Mouse (Mus musculus) gonadal fat pad, adult 2 months (tissue): Measurements from ENCODE around the gene Tmc4. TPM values are rescaled to one million over a fixed set of nuclear protein-coding genes. Genes with fewer than 3 reads are reported as not detected.

Source experiments
- DNase-seq: peaks from one replicate; pipeline ENCODE4 v3.0.0-alpha.2; 2012; ENCODE audit warnings: low read depth
- polyA plus RNA-seq: library from polyadenylated mRNA; depleted of rRNA; stranded (reverse); fragments of >200 nt; gene quantifications from 2 replicates; pipeline ENCODE4 v1.2.3, GENCODE M21; 2012; rRNA removed

Gene Tmc4
- polyA plus RNA-seq, 1 experiment, result 91.0 TPM

GRCm38 (mm10) chr7:3630478-3630815 is 46.9 kb downstream of the Tmc4 start:
- DNase-seq, result no peak

DNA sequence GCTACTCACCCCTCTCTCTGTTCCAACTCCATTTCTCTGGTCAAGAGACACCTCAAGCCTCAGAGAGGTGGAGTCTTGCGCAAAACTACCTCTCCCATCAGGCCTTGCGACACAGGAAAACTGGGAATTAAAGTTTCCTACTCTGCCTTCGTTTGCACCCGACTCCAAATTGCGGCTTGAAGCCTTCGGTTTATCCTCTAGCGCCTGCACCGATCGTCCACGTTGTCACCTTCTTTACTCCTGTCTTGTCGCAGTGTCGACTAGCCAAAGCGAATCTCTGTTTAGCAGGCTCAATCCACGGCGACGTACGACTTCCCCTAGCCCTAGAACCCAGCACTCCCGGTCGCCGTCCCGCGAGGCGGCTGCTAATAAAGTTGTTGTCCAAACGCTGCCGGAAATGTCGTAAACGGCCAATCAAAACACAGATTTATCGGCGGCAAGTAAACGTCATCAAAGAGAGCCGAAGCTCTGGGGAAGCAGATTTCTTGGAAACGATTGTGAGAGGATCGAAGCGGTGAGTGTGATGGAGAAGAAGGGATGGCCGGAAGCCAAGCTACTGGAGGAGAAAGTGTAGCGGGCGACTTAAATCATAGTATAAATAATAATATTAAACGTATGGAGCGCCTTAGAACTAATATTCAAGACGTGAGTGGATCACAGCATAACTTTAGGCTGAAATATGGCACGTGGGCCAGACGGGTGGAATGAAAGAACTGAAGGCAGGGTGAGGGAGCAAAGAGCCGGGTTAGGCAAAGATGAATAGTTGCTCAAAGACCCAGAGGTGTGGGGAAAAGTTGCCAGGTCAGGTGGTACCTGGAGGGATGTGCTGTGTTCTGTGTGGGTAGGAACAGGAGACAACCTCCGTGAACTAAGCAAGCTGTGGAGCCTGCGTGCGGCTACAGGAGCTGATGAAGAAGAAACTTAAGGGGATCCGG is 47.5 kb downstream of the Tmc4 start, which contains the start of the genes Tfpt and Prpf31:
Gene Tfpt, minus strand, starts transcription at position 387 of the 935 bp plus-strand sequence.
Gene Prpf31, plus strand, starts transcription at position 443 of the 935 bp plus-strand sequence.
- no peak for DNase-seq

DNA sequence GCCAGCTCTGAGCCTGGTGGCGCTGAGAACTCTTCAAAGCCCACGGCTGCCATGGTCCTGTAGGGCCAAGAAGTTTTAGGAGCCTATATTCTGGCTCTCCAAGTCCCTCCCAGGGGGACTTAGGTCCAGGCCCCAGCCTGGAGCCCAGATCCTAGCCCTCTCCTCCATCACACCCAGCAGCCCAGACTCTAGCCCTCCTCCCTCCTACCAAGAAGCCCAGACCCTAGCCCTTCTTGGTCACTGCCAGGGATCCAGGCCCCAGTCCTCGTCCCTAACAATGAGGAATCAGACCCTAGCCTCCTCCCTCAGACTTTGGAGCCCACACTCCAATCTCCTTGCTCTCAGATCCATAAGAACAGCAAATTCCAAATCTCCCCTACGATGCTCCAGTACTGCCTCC is 48.3 kb downstream of the Tmc4 start:
- DNase-seq, result no peak

- DNase-seq, result peak; percentile 73
These were observed 59.9 kb downstream of the Tmc4 start, which contains the start of gene Ndufa3 for GRCm38 (mm10) chr7:3617242-3617995. Gene Ndufa3, plus strand, starts transcription at chr7:3617373.

DNA sequence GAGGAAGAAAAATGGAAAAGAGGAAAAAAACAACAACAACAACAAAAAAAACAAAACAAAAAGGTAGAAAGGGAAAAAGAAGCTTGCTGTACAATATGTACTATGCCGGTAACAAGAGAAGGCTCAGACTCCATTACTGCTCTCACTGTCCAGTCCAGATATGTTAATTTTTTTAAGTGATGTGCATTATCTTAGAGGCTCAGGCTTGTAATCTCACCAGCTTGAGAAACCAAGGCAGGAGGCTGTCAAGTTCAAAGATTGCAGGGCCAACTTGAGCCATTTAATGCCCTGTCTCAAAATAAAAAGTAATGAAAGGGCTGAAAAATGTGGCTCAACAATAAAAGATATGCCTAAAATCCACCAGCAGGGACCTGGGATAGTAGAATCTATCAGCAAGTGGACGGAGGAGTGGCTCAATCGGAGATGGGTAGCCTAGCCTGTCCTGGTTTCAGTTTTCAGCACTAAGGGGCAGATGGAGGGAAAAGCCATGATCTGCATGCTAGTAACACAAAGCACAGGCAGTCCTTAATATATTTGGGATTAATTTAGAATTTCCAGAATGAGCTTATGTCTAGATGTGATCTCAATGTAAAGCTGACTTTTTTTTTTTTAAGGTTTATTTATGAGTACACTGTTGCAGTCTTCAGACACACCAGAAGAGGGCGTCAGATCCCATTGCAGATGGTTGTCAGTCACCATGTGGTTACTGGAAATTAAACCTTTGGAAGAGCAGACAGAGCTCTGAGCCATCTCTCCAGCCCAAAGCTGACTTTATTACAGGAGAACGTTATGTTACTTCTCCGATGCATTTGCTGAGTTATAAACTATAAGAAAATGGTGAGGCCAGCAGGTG is 60.7 kb downstream of the Tmc4 start:
- DNase-seq, result no peak

DNA sequence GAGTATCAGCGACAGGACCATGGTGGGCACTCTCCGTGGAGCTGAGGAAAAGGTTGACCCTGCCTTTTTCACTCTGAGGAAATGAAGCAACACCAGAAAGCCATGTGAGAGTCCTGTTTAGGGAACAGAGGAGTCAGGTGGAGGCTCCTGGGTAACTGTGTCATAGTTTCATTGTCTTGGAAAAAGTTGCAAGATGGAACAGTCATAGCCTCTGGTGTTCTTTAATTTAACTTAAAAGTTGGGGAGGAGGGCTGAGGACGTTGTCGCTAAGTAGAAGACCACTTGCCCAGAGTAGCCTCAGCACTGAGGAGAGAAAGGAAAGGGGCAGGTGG is 61.3 kb downstream of the Tmc4 start, which contains the start of gene Oscar:
Gene Oscar, minus strand, starts transcription at position 101 of the 332 bp plus-strand sequence.
- no peak for DNase-seq

Other genes starting within 250 kb of the Tmc4 start
- 0.26 TPM in 1 of 2 replicates, not detected in the other for gene Tarm1, start 174.9 kb downstream of the Tmc4 start, polyA plus RNA-seq
- gene Oscar, start 61.4 kb downstream of the Tmc4 start, polyA plus RNA-seq, result 0.20 TPM in 2 replicates
- 230 and 382 TPM in 2 replicates for gene Ndufa3, start 60.2 kb downstream of the Tmc4 start, polyA plus RNA-seq
- gene Tfpt, start 47.6 kb downstream of the Tmc4 start, polyA plus RNA-seq, result 9.3 and 11.5 TPM in 2 replicates
- 28.9 and 29.8 TPM in 2 replicates for gene Prpf31, start 47.6 kb downstream of the Tmc4 start, polyA plus RNA-seq
- gene Cnot3, start 32.3 kb downstream of the Tmc4 start, polyA plus RNA-seq, result 30.7 and 57.8 TPM in 2 replicates
- gene Leng1, start 11.7 kb downstream of the Tmc4 start, polyA plus RNA-seq, result 4.5 and 5.0 TPM in 2 replicates
- gene Tsen34, start 15.3 kb upstream of the Tmc4 start, polyA plus RNA-seq, result 100 and 114 TPM in 2 replicates
- gene Mboat7, start 16.0 kb upstream of the Tmc4 start, polyA plus RNA-seq, result 43.9 and 47.7 TPM in 2 replicates
- gene Rps9, start 26.4 kb upstream of the Tmc4 start, polyA plus RNA-seq, result 2,234 and 2,492 TPM in 2 replicates
- 10.7 and 16.1 TPM in 2 replicates for gene Pirb, start 42.8 kb upstream of the Tmc4 start, polyA plus RNA-seq
- 0.45 and 0.62 TPM in 2 replicates for gene Gm15448, start 148.1 kb upstream of the Tmc4 start, polyA plus RNA-seq
- gene Pira2, start 167.5 kb upstream of the Tmc4 start, polyA plus RNA-seq, result 0.43 and 1.3 TPM in 2 replicates
- 1.3 and 3.4 TPM in 2 replicates for gene Gm14548, start 220.6 kb upstream of the Tmc4 start, polyA plus RNA-seq
- 1.8 and 2.0 TPM in 2 replicates for gene Lilra6, start 237.9 kb upstream of the Tmc4 start, polyA plus RNA-seq